Mouse (Mus musculus): ENCODE data around the gene Ndufb7. TPM values are rescaled to one million over a fixed set of nuclear protein-coding genes. Genes with fewer than 3 reads are reported as not detected.

Gene Ndufb7
- total and polyA plus RNA-seq, 3 experiments, result 144 to 331 (median 223) TPM

- H3K27ac ChIP-seq (ENCODE audit: insufficient read depth, low read depth), result peak overlapping the region; percentile 89
- H3K27me3 ChIP-seq (replicated peaks), result no peaks in the 10 kb centered on the region
- in situ Hi-C loops (cut with MboI; ENCODE audit: low pct_ligation_motif_present, low pct_unique_long_range_greater_than_20kb, low sequenced_read_pairs), result no loop called here
- no peaks in the 10 kb centered on the region for H3K9me3 ChIP-seq (replicated peaks; ENCODE audit: low read length)
- peaks cover 4 to 22% of the 10 kb centered on the region in 2 experiments; a peak in 3 of 4 replicates for H3K4me1 ChIP-seq (ENCODE audit: control insufficient read depth in 1 of 2, insufficient read depth in 2 of 2)
- peak; percentile 99 for DNase-seq (ENCODE audit: extremely low read depth)
- dilution Hi-C loops (cut with MboI; ENCODE audit: extremely low pct_ligation_motif_present, extremely low pct_unique_long_range_greater_than_20kb, low sequenced_read_pairs), result no loop called here
- no peak for TF ChIP-seq GABPA (IDR thresholded peaks at IDR 0.05; ENCODE audit: insufficient replicate concordance, low read depth, low read length)
- no peak for TF ChIP-seq PAX5 (IDR thresholded peaks at IDR 0.05; ENCODE audit: low read length)
- TF ChIP-seq ZKSCAN1 (IDR thresholded peaks at IDR 0.05; ENCODE audit: borderline replicate concordance, low read depth, low read length), result no peak
- peak; percentile 9; the same call in 1 of the 2 replicates for TF ChIP-seq MEF2A (IDR thresholded peaks at IDR 0.05; ENCODE audit: borderline replicate concordance, low read depth, low read length)
- no peak for TF ChIP-seq IRF4 (IDR thresholded peaks at IDR 0.05; ENCODE audit: low read depth, low read length)
- no peak for TF ChIP-seq MAFK (IDR thresholded peaks at IDR 0.05; ENCODE audit: insufficient replicate concordance, low read length)
- no peak for TF ChIP-seq RAD21 (IDR thresholded peaks at IDR 0.05; ENCODE audit: low read depth, low read length)
- TF ChIP-seq UBTF (IDR thresholded peaks at IDR 0.05; ENCODE audit: low read depth, low read length), result peak; percentile 52; the same call in 1 of the 2 replicates
- TF ChIP-seq HCFC1 (IDR thresholded peaks at IDR 0.05; ENCODE audit: low read depth, low read length), result peak; percentile 49; the same call in 1 of the 2 replicates
- TF ChIP-seq CHD2 (IDR thresholded peaks at IDR 0.05; ENCODE audit: low read length), result peak; percentile 88
- TF ChIP-seq NELFE (IDR thresholded peaks at IDR 0.05; ENCODE audit: low read depth, low read length), result peak; percentile 85
- 0 out of 2 replicates have a peak, but pooled peaks have one; percentile 25 for TF ChIP-seq KAT2A (IDR thresholded peaks at IDR 0.05; ENCODE audit: insufficient replicate concordance, low read length)
- no peak for TF ChIP-seq USF2 (conservative IDR thresholded peaks at IDR 0.05; ENCODE audit: low read depth, low read length)
- TF ChIP-seq MXI1 (IDR thresholded peaks at IDR 0.05; ENCODE audit: low read depth, low read length), result peak; percentile 16; the same call in 1 of the 2 replicates
- no peak for TF ChIP-seq SMC3 (IDR thresholded peaks at IDR 0.05; ENCODE audit: low read depth, low read length)
- TF ChIP-seq MAX (IDR thresholded peaks at IDR 0.05; ENCODE audit: low read length), result no peak; the same call in none of the 2 replicates
- peak; percentile 84 for TF ChIP-seq SIN3A (IDR thresholded peaks at IDR 0.05; ENCODE audit: low read length)
- TF ChIP-seq ZC3H11A (IDR thresholded peaks at IDR 0.05; ENCODE audit: low read depth, low read length), result no peak
- 0 out of 2 replicates have a peak, but pooled peaks have one; percentile 52 for TF ChIP-seq TBP (conservative IDR thresholded peaks at IDR 0.05; ENCODE audit: low read depth, low read length)
- no peak for TF ChIP-seq CHD1 (IDR thresholded peaks at IDR 0.05; ENCODE audit: low read depth, low read length)
- TF ChIP-seq JUN (IDR thresholded peaks at IDR 0.05; ENCODE audit: insufficient read depth, low read depth, low read length), result no peak
- TF ChIP-seq MYC (IDR thresholded peaks at IDR 0.05; ENCODE audit: low read depth, low read length), result no peak
- peak; percentile 94 for TF ChIP-seq POLR2A (IDR thresholded peaks at IDR 0.05; ENCODE audit: low read depth, low read length)
- peak; percentile 95 for TF ChIP-seq NRF1 (IDR thresholded peaks at IDR 0.05; ENCODE audit: low read depth, low read length)
- TF ChIP-seq JUND (conservative IDR thresholded peaks at IDR 0.05; ENCODE audit: low read depth, low read length), result no peak
- no peak for TF ChIP-seq BHLHE40 (IDR thresholded peaks at IDR 0.05; ENCODE audit: low read depth, low read length)
- no peak for TF ChIP-seq EP300 (IDR thresholded peaks at IDR 0.05; ENCODE audit: low read length)
- TF ChIP-seq ETS1 (conservative IDR thresholded peaks at IDR 0.05; ENCODE audit: low read depth, low read length), result no peak
- 0 out of 2 replicates have a peak, but pooled peaks have one; percentile 74 for TF ChIP-seq E2F4 (IDR thresholded peaks at IDR 0.05; ENCODE audit: insufficient replicate concordance, low read depth, low read length)
- TF ChIP-seq USF1 (IDR thresholded peaks at IDR 0.05; ENCODE audit: low read depth, low read length), result no peak
- TF ChIP-seq RCOR1 (conservative IDR thresholded peaks at IDR 0.05; ENCODE audit: low read depth, low read length), result no peak
- TF ChIP-seq TCF12 (IDR thresholded peaks at IDR 0.05; ENCODE audit: low read depth, low read length), result peak; percentile 79
- TF ChIP-seq ZMIZ1 (IDR thresholded peaks at IDR 0.05; ENCODE audit: low read depth, low read length), result peak; percentile 62; the same call in 1 of the 2 replicates
- TF ChIP-seq ELF1 (IDR thresholded peaks at IDR 0.05; ENCODE audit: low read depth, low read length), result 0 out of 2 replicates have a peak, but pooled peaks have one; percentile 36
- peak; percentile 56; the same call in 1 of the 2 replicates for TF ChIP-seq MAZ (IDR thresholded peaks at IDR 0.05; ENCODE audit: low read depth, low read length)
- no peak for TF ChIP-seq CTCF (conservative IDR thresholded peaks at IDR 0.05 in 1 of 2, IDR thresholded peaks at IDR 0.05 in 1 of 2; ENCODE audit: low read depth in 2 of 2, low read length in 2 of 2)
- peak; percentile 62 for TF ChIP-seq ZNF384 (IDR thresholded peaks at IDR 0.05; ENCODE audit: low read depth, low read length)
- peak; percentile 79; the same call in 1 of the 2 replicates for TF ChIP-seq POLR2AphosphoS2 (IDR thresholded peaks at IDR 0.05; ENCODE audit: low read depth, low read length)
- H3K9ac ChIP-seq (ENCODE audit: insufficient read depth, low read depth), result peak overlapping the region; percentile 81
- H3K79me2 ChIP-seq (replicated peaks; ENCODE audit: control insufficient read depth, extremely low read depth, insufficient read depth, poor library complexity, severe bottlenecking), result peaks cover 30% of the 10 kb centered on the region
- peak overlapping the region; percentile 95 for H3K4me2 ChIP-seq (ENCODE audit: insufficient read depth, low read depth, poor library complexity, severe bottlenecking)
- peak overlapping the region; percentile 87 to 99 (median 97) for H3K4me3 ChIP-seq (replicated peaks in 1 of 3; ENCODE audit: low read depth in 2 of 3, low read length in 2 of 3, poor library complexity in 1 of 3)
- peaks cover 2 to 27% of the 10 kb centered on the region in 2 experiments for H3K36me3 ChIP-seq (replicated peaks in 1 of 2; ENCODE audit: control insufficient read depth in 1 of 2, insufficient read depth in 1 of 2, low read length in 1 of 2)
Observed at GRCm38 (mm10) chr8:83594167-83595049, 27.9 kb downstream of the Ndufb7 start.

Measured in CH12.LX (cell line).